Mouse (Mus musculus) urinary bladder, postnatal 10 days (tissue): ENCODE data around the gene Rspo1.
A peak's percentile ranks its signal among the peaks of the same experiment; 100 is the strongest.

ENCODE experiments used
- DNase-seq: peaks from one replicate; pipeline ENCODE4 v3.0.0; 2022; ENCODE audit warnings: low spot score

Rspo1 gene

DNA sequence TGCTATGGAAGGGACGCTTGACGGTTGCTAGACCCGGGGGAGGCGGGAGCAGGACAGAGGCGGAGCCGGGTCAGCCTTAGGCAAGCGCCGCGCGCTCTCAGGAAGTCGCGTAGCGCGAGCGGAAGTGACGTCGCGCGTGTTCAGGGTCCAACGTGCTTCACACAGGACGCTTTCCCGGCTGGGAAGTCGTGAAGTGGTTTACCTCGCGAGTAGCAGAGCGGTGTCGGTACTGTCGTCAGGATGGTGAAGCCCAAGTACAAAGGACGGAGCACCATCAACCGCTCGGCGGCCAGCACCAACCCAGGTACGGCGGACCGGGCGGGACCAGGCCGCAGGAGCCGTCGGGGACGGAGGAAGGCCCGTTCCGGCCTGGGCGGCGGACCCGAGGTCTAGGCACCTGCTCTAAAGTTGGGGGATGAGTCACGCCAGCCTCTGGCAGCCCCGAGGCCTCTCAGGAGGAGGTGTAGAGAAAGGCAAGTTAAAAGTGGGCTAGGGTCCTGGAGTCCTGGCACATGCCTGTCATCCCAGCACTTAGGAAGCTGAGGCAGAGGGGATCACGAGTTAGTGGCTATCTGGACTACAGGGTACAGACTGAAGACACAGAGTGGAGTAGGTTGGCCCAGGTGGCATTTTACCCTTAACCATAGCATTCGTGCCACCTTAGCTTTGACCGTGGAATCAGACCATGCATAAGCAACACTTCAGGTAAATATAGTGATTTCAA, 43.8 kb downstream of the Rspo1 start:
- peak; percentile 65 for DNase-seq

DNA sequence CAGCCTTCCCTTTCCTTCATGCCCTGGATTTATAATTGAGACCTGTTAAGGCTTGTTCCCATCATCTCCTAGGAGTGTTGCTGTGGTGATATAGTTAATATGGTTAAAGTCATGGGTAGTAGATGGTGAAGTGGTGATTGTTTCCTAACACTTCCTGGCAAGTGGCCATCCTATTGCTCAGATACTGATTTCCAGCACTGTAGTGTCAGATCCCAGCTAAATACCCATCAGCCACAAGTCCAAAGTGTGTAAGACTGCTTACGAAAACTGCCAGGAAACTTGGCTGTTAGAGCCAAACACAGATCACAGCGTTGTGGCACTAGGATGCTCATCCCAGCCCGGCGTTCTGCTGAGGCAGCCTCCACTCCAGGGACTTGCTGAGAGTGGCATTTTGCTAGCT, 48.1 kb downstream of the Rspo1 start:
- DNase-seq, result no peak

- DNase-seq, result no peak
These were observed 58.2 kb downstream of the Rspo1 start for GRCm38 (mm10) chr4:125044454-125044853.

GRCm38 (mm10) chr4:125055385-125055784, 69.2 kb downstream of the Rspo1 start:
- DNase-seq, result no peak

- no peak for DNase-seq
These were observed 70.2 kb downstream of the Rspo1 start for GRCm38 (mm10) chr4:125056476-125056875.

GRCm38 (mm10) chr4:125057273-125057672, 71.0 kb downstream of the Rspo1 start:
- DNase-seq, result no peak

DNA sequence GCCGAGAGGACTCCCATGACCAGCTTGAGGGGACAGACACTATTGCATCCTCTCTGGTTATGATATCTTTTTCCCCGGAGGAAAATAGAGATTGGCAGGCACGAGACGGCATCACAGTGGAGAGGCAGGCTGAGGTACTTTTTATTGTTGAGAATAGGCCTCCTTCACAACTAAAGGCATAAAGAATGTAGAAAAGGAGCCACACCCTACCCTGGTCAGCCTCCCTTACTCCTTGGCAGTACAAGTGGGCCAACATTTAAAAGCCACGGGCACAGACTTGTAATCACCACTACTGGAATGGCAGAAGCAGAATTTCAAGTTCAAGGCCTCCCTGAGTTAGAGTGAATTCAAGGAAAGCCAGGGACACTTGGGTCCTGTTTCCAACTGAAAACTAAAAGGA, 71.8 kb downstream of the Rspo1 start:
- DNase-seq, result no peak
